Mouse (Mus musculus) C2C12 (cell line): Measurements from ENCODE around the gene 1700025B11Rik.

Source experiments
- CEBPB ChIP-seq: IDR thresholded peaks from one replicate; pipeline ENCODE4 v1.6.1; 2011; ENCODE audit warnings: low read depth, mild to moderate bottlenecking, control low read depth, moderate library complexity
- CTCF ChIP-seq: IDR thresholded peaks from one replicate; pipeline ENCODE4 v1.5.1; 2011; ENCODE audit not compliant: control insufficient read depth, insufficient read depth, insufficient read length
- MYOG ChIP-seq: IDR thresholded peaks from one replicate; pipeline ENCODE4 v1.6.1; 2011; ENCODE audit not compliant: control insufficient read depth, insufficient read length; ENCODE audit errors: extremely low read depth

DNA sequence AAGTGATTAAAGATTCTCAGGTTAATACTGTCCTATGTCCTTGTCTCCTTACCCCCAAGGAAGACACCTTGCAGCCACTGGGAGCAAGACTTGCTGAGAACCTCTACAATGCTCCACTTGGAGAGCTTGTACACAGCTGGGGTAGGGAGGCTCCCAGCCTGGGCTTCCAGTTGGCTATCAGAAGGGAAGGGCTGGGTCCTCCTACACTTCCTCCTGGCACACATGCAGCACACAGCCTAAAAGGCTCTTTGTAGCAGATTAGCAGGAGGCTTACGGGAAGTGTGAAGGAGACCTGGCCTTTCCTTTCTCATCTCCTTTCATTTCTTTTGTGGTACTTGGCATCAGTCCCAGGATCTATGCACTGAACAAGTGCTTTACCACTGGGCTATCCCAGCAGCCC is 20.0 kb upstream of the 1700025B11Rik start:
- TF ChIP-seq CTCF: no peak
- TF ChIP-seq MYOG: no peak
- no peak for TF ChIP-seq CEBPB
